Mouse (Mus musculus) limb, embryonic 14.5 days (tissue): Measurements from ENCODE around the gene Ly6c1. TPM values are rescaled to one million over a fixed set of nuclear protein-coding genes. Genes with fewer than 3 reads are reported as not detected.
A peak's percentile ranks its signal among the peaks of the same experiment; 100 is the strongest.
"Not testable (repeated sequence)": the region's sequence is repeated elsewhere in the genome, so short reads cannot be mapped to it uniquely, and the experiment has no call there.

Experiments used
- ATAC-seq: fragments of 200-750 bp; cut with Nextera tagmentation; 2 replicates; pipeline ENCODE4 v1.8.0; 2017; ENCODE audit warnings: low read depth, moderate number of reproducible peaks, moderate TSS enrichment; ENCODE audit not compliant: low FRiP score
- DNase-seq: peaks from one replicate; pipeline ENCODE4 v3.0.0-alpha.2; 2015; ENCODE audit warnings: low spot score
- H3K27ac ChIP-seq: fragments of 300-500 bp; sonication (generic); replicated peaks from 2 replicates; pipeline ENCODE4 v1.5.1; 2014; ENCODE audit warnings: low read depth, mild to moderate bottlenecking, low read length, moderate library complexity, mixed read lengths
- H3K27me3 ChIP-seq: fragments of 300-500 bp; sonication (generic); 2 replicates; pipeline ENCODE4 v1.6.1; 2014; ENCODE audit warnings: low read length, mixed read lengths; ENCODE audit not compliant: control insufficient read depth, insufficient read depth
- H3K36me3 ChIP-seq: fragments of 300-500 bp; sonication (generic); 2 replicates; pipeline ENCODE4 v1.6.1; 2014; ENCODE audit warnings: mild to moderate bottlenecking, low read length, moderate library complexity, mixed read lengths; ENCODE audit not compliant: control insufficient read depth, insufficient read depth
- H3K4me1 ChIP-seq: fragments of 300-500 bp; sonication (generic); 2 replicates; pipeline ENCODE4 v1.6.1; 2014; ENCODE audit warnings: antibody characterized with exemption, low read length, mixed read lengths; ENCODE audit not compliant: control insufficient read depth, insufficient read depth
- H3K4me2 ChIP-seq: fragments of 300-500 bp; sonication (generic); replicated peaks from 2 replicates; pipeline ENCODE4 v1.6.1; 2014; ENCODE audit warnings: low read depth, mild to moderate bottlenecking, low read length, moderate library complexity; ENCODE audit not compliant: severe bottlenecking
- H3K4me3 ChIP-seq: fragments of 300-500 bp; sonication (generic); replicated peaks from 2 replicates; pipeline ENCODE4 v1.5.1; 2014; ENCODE audit warnings: low read length
- H3K9ac ChIP-seq: fragments of 300-500 bp; sonication (generic); 2 replicates; pipeline ENCODE4 v1.6.1; 2014; ENCODE audit warnings: mild to moderate bottlenecking, low read depth, low read length, moderate library complexity; ENCODE audit not compliant: severe bottlenecking
- H3K9me3 ChIP-seq: fragments of 300-500 bp; sonication (generic); 2 replicates; pipeline ENCODE4 v1.6.1; 2016; ENCODE audit warnings: low read length; ENCODE audit not compliant: control insufficient read depth
- POLR2A ChIP-seq: fragments of 200-500 bp; IDR thresholded peaks from 2 replicates; pipeline ENCODE4 v1.8.0; 2012; ENCODE audit warnings: inconsistent platforms, mild to moderate bottlenecking, moderate library complexity, borderline replicate concordance; ENCODE audit not compliant: insufficient read depth, insufficient read length; ENCODE audit errors: extremely low read depth
- WGBS: fragments of 180-500 bp; shearing (Covaris S2); extraction: QIAGEN DNeasy Blood & Tissue Kit; methylation state at CpG from one replicate; pipeline ENCODE4 v1.1.7; 2014; 5-methylcytosine and 5-hydroxymethylcytosine counted together
- polyA plus RNA-seq, 2 experiments: library from polyadenylated mRNA; depleted of rRNA in 1 of 2; stranded (reverse) in 1 of 2; unstranded in 1 of 2; fragments of >200 nt; fragmentation: Nextera tagmentation in 1 of 2; extraction: Ambion mirVana in 1 of 2; gene quantifications; 2 replicates each; pipeline versions ENCODE4 v1.2.1 to v1.2.3; 2012 to 2014

The Ly6c1 gene
- polyA plus RNA-seq (2012; rRNA removed) (7.1 and 8.8 TPM in 2 replicates), polyA plus RNA-seq (2014; fragmentation: Nextera tagmentation; extraction: Ambion mirVana) (10.2 and 12.2 TPM in 2 replicates)

DNA sequence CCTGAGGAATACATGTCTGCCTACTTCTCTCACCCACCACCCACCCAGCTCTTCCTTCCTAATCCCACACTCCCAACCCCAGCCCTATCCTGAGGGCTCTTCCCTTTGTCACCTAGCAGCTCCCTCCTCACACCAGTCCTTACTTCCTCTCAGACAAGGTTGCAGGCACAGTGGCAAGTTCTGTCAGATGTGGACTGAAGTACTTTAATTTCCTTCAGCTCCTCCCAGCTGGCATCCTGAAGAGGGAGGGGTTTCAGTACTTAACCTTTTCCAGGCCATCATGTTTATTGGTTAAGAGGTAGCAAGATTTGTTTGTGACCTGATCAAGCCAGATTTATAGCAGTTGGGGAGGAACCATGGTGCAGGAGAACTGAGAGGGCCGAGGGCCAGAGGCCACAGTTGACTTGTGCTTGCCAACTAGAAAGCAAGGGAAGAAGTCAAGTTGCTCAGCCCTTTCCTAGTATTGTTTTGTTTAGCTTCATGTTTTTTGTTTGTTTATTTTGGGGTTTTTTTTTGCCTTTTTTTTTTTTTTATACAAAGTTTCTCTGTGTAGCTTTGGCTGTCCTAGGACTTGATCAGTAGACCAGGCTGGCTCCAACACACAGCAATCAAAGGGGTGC is at the start of gene Ly6c1:
Ly6c1 (minus strand) TSS at position 189 of the 620 bp plus-strand sequence.
- DNase-seq, H3K9ac ChIP-seq, H3K27me3 ChIP-seq, H3K4me2 ChIP-seq, ATAC-seq, H3K4me3 ChIP-seq, H3K36me3 ChIP-seq, H3K9me3 ChIP-seq, H3K4me1 ChIP-seq, H3K27ac ChIP-seq: not testable (repeated sequence)
- 20% methylated on average over 1 of the region's 1 CpGs for WGBS

DNA sequence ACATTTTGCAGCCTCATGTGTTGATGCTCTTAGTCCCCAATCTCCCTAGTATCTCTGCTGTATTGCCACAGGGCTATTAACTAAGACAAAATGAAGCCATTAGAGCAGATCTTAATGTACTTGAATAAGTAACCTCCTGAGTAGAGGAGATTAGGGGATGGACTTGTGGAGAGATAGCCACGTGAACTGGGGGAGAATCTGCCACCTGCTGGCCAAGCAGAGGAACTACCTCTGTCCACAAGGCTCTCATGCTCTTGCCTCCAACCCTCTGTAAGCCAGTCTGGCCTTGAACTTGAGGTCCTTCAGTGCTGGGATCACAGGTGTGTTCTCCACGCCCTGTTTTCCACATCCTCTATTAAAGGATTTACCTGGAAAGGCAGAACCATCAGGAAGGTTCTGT is 39.4 kb upstream of the Ly6c1 start:
- not testable (repeated sequence) for H3K9me3 ChIP-seq, H3K27me3 ChIP-seq, H3K4me3 ChIP-seq, H3K4me1 ChIP-seq, H3K4me2 ChIP-seq, H3K9ac ChIP-seq, H3K27ac ChIP-seq, ATAC-seq, DNase-seq, H3K36me3 ChIP-seq
- WGBS: 10% methylated on average over 2 of the region's 2 CpGs

DNA sequence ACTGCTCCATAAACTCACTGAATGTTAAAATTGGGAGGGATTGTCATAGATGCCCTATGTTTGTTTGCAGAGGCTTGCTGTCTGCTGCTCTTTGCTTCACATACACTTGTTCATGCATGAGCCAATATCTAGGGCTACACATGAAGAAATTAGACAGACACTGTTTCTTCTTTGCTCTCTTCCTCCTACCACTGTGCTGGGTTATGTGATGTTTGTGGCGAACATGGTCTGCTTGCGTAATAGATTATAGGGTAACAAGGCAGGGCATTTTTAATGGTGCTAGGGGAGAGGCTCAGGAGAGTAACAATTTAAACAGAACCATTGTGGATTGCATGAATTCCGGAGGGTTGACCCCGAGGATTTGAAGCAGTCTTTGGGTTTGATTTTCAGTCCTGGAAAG is 21.3 kb upstream of the Ly6c1 start:
- no peak for DNase-seq

DNA sequence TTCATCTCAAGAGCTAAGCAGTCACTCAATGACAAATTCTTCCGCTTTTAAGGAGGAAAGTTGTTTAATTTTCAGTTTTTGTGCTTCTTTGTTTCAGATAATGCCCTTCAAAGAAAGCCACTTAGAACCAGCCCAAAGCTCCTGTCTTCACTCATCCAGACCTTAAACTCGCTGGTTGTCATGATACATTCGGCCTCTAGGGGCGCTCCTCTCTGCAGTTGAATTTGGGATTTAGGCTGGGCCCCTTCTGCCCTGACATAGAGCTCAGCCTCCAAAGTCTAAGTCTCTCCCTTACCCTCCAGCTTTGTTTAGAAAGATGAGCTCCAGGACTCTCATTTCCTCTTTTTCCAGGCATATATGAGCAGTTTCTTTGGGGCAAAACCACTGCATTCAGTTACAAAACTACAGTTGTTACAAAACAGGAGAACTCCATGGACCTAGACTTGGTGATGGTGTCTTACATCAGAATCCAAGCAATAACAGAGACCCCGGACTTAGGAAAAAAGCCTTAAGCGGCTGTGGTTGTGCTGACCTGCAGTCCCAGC is 13.5 kb upstream of the Ly6c1 start:
- H3K4me3 ChIP-seq, ATAC-seq, H3K27me3 ChIP-seq, H3K36me3 ChIP-seq, H3K9ac ChIP-seq, H3K4me1 ChIP-seq, H3K27ac ChIP-seq, H3K4me2 ChIP-seq, DNase-seq, H3K9me3 ChIP-seq: not testable (repeated sequence)
- 28% methylated on average over 6 of the region's 6 CpGs for WGBS

More for the DNA sequence above, 21.3 kb upstream of the Ly6c1 start:
- no peak overlapping the region for H3K4me3 ChIP-seq
- no peak overlapping the region for H3K4me2 ChIP-seq
- ATAC-seq: no peak
- H3K4me1 ChIP-seq: no peaks in the 10 kb centered on the region
- TF ChIP-seq POLR2A: no peak
- no peak overlapping the region for H3K27ac ChIP-seq
- H3K9ac ChIP-seq: no peak overlapping the region
- no peaks in the 10 kb centered on the region for H3K27me3 ChIP-seq
- no peaks in the 10 kb centered on the region for H3K36me3 ChIP-seq
- WGBS: 79% methylated on average over 4 of the region's 4 CpGs
- H3K9me3 ChIP-seq: no peaks in the 10 kb centered on the region

DNA sequence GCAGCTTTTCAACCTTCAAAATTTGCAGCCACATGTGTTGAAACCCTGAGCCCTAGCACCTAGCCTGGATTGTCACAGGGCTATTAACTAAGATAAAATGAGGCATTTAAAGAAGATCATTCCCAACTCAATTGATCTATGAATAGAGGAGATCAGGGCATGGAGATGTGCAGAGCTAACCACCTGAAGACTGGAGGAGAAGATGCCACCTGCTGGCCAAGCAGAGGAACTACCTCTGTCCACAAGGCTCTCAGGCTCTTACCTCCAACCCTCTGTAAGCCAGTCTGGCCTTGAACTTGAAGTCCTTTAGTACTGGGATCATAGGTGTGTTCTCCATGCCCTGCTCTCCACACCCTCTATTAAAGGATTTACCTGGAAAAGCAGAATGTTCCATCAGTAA is 11.9 kb upstream of the Ly6c1 start:
- TF ChIP-seq POLR2A: no peak
- Histone ChIP-seq H3K4me2 (no peak overlapping the region), H3K36me3 (no peaks in the 10 kb centered on the region), H3K27ac (no peak overlapping the region), H3K4me1 (no peaks in the 10 kb centered on the region), H3K9me3 (no peaks in the 10 kb centered on the region), H3K9ac (no peak overlapping the region), H3K4me3 (no peak overlapping the region), H3K27me3 (no peaks in the 10 kb centered on the region)
- ATAC-seq (no peak), DNase-seq (peak; percentile 5)

DNA sequence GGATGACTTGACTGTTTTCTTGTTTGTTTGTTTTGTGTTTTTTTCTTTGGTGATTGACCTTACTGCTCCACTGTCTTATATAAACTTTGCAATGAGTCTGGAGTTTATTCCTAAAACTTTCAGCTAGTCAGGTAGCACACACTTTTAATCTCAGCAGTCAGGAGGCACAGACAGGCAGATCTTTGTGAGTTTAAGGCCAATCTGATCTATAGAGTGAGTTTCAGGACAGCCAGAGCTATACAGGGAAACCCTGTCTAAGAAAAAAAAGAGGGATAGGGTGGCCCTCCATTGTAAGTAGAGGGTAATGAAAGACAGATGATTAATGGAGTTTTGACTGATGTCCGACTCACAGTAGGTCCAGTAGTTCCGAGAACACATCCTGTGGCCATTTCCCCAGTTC is 7.4 kb upstream of the Ly6c1 start:
- ATAC-seq (no peak), DNase-seq (no peak)
- no peaks in the 10 kb centered on the region for H3K36me3 ChIP-seq
- H3K4me2 ChIP-seq: no peak overlapping the region
- H3K9me3 ChIP-seq: no peaks in the 10 kb centered on the region
- H3K4me1 ChIP-seq: no peaks in the 10 kb centered on the region
- 75% methylated on average over 2 of the region's 2 CpGs for WGBS
- H3K27me3 ChIP-seq: no peaks in the 10 kb centered on the region
- no peak overlapping the region for H3K27ac ChIP-seq
- no peak overlapping the region for H3K9ac ChIP-seq
- H3K4me3 ChIP-seq: no peak overlapping the region
- no peak for TF ChIP-seq POLR2A

DNA sequence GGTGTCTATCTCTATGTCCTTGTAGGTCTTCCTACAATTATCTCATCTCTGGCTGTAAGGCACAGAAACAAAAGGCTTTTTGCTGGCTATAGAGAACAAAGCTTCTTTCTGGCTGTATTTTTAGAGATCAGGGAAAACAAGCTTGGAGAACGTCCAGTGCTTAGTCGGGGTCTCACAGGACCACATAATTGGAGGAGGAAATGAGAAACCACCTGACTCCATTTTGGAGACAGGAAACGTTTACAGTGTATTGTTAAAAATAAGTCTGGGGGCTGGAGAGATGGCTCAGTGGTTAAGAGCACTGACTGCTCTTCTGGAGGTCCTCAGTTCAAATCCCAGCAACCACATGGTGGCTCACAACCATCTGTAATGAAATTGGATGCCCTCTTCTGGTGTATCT is 6.8 kb upstream of the Ly6c1 start:
- not testable (repeated sequence) for H3K27ac ChIP-seq, H3K4me1 ChIP-seq, H3K4me2 ChIP-seq, H3K4me3 ChIP-seq, H3K9me3 ChIP-seq, H3K27me3 ChIP-seq, H3K36me3 ChIP-seq, ATAC-seq, H3K9ac ChIP-seq
- 25% methylated on average over 3 of the region's 3 CpGs for WGBS
- DNase-seq: peak; percentile 31

DNA sequence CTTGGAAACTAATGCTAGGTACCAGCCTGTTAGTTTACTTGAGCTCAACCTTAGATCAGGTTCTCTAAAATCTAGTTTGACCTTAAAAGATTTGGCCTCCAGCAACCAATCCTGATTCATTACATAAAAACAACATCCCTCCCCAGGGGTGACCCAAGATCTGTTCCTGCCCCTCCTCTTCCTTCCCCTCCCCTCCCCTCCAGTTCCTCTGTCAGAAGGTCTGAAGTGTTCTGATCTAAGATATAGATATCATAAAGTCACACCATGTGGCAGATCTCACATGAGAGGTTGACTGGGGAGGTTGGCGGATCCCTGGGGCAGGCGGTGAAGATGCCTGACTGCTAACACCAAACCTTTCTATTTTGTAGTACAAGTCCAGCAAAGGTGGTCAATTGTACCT is 3.8 kb upstream of the Ly6c1 start:
- H3K9me3 ChIP-seq, H3K4me3 ChIP-seq, ATAC-seq, H3K36me3 ChIP-seq, H3K9ac ChIP-seq, H3K4me1 ChIP-seq, H3K4me2 ChIP-seq, H3K27ac ChIP-seq, DNase-seq, H3K27me3 ChIP-seq: not testable (repeated sequence)
- 90% methylated on average over 2 of the region's 2 CpGs for WGBS
